Mouse (Mus musculus) kidney, adult 11 months (tissue): ENCODE measurements around the gene Ncoa1.
"Not testable (repeated sequence)": the region's sequence is repeated elsewhere in the genome, so short reads cannot be mapped to it uniquely, and the experiment has no call there.

Experiments
- DNase-seq: peaks from one replicate; pipeline ENCODE4 v3.0.0; 2022

Gene Ncoa1

GRCm38 (mm10) chr12:4475251-4475993, 1.6 kb downstream of the Ncoa1 start:
- DNase-seq = no peak

GRCm38 (mm10) chr12:4469115-4469514, 7.9 kb downstream of the Ncoa1 start:
- DNase-seq = peak; percentile 19

GRCm38 (mm10) chr12:4463701-4464100, 13.3 kb downstream of the Ncoa1 start:
- no peak for DNase-seq

GRCm38 (mm10) chr12:4462420-4462819, 14.6 kb downstream of the Ncoa1 start:
- no peak for DNase-seq

- no peak for DNase-seq
These were observed 16.0 kb downstream of the Ncoa1 start for GRCm38 (mm10) chr12:4460990-4461389.

- DNase-seq = no peak
These were observed 21.9 kb downstream of the Ncoa1 start for GRCm38 (mm10) chr12:4454956-4455565.

GRCm38 (mm10) chr12:4454248-4454647, 22.7 kb downstream of the Ncoa1 start:
- DNase-seq = no peak

GRCm38 (mm10) chr12:4452233-4452632, 24.7 kb downstream of the Ncoa1 start:
- no peak for DNase-seq

GRCm38 (mm10) chr12:4450485-4450884, 26.5 kb downstream of the Ncoa1 start:
- not testable (repeated sequence) for DNase-seq

GRCm38 (mm10) chr12:4448076-4448589, 28.8 kb downstream of the Ncoa1 start:
- no peak for DNase-seq

- DNase-seq = no peak
These were observed 32.0 kb downstream of the Ncoa1 start for GRCm38 (mm10) chr12:4444946-4445345.

- no peak for DNase-seq
These were observed 35.5 kb downstream of the Ncoa1 start for GRCm38 (mm10) chr12:4441451-4441850.

GRCm38 (mm10) chr12:4436198-4436597, 40.8 kb downstream of the Ncoa1 start:
- no peak for DNase-seq

- DNase-seq = no peak
These were observed 43.4 kb downstream of the Ncoa1 start for GRCm38 (mm10) chr12:4433549-4433948.

- no peak for DNase-seq
These were observed 45.0 kb downstream of the Ncoa1 start for GRCm38 (mm10) chr12:4431978-4432377.

- DNase-seq = no peak
These were observed 46.7 kb downstream of the Ncoa1 start for GRCm38 (mm10) chr12:4430061-4430825.

GRCm38 (mm10) chr12:4418824-4419223, 58.2 kb downstream of the Ncoa1 start:
- no peak for DNase-seq

GRCm38 (mm10) chr12:4417626-4418263, 59.2 kb downstream of the Ncoa1 start:
- no peak for DNase-seq

GRCm38 (mm10) chr12:4407085-4407484, 69.9 kb downstream of the Ncoa1 start:
- DNase-seq = peak; percentile 35

GRCm38 (mm10) chr12:4406155-4406554, 70.8 kb downstream of the Ncoa1 start:
- no peak for DNase-seq

- no peak for DNase-seq
These were observed 73.8 kb downstream of the Ncoa1 start for GRCm38 (mm10) chr12:4403206-4403605.

- no peak for DNase-seq
These were observed 80.8 kb downstream of the Ncoa1 start for GRCm38 (mm10) chr12:4396221-4396620.

- DNase-seq = no peak
These were observed 84.4 kb downstream of the Ncoa1 start for GRCm38 (mm10) chr12:4392590-4392989.
